Mouse (Mus musculus): ENCODE results near the gene Fbxw8.

Gene Fbxw8

DNA sequence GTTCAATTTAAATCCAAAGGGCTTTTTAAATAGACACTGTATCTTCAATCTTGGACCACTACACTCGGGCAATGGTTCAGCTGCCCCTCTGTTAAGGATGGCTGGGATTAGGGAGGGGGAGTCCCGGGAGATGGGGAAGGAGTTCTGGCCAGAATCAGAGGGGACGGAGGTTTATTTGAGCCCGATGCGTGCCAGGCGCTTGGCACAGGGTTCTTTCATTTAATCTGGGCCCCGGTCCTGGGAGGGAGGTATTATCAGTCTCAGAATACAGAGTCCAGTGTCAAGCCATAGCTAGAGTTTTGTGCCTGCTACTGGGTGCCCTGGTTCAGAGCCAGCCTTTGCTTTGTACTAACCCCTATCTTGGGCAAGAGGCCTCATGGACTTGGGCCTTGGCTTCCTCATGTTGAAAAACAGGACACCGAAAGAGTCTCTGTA lies 12.3 kb upstream of the Fbxw8 start:
- Histone ChIP-seq H3K4me1 (replicated peaks; ENCODE audit: low read depth, low read length) (peaks cover 23% of the 10 kb centered on the region), H3K9me3 (ENCODE audit: low read length) (no peaks in the 10 kb centered on the region), H3K36me3 (ENCODE audit: insufficient read depth, low read length) (no peaks in the 10 kb centered on the region), H3K4me3 (replicated peaks; ENCODE audit: low read length) (no peak overlapping the region), H3K27me3 (ENCODE audit: insufficient read depth, low read length) (peaks cover 79% of the 10 kb centered on the region)
- no peak for TF ChIP-seq POU5F1 (IDR thresholded peaks at IDR 0.05; ENCODE audit: borderline replicate concordance, low read length)
- no peak for TF ChIP-seq CTCF (conservative IDR thresholded peaks at IDR 0.05; ENCODE audit: low read length)
- no peak for TF ChIP-seq NANOG (IDR thresholded peaks at IDR 0.05; ENCODE audit: borderline replicate concordance, low read length)

DNA sequence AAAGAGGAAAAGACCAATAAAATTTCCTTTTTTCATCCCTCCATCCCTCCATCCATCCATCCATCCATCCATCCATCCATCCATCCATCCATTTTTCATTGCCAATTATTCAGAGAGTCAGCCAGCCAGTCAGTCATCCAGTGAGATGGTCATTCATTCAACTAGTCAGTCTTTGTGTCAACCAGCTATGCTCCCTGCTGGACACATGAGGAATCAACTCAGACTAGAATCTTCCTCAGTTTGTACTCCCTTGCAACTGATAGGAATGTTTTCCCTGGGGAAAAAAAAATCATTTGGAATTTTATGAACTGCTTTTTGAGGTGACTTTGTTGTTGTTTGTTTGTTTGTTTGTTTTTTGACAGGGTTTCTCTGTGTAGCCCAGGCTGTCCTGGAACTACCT lies 10.2 kb upstream of the Fbxw8 start:
- H3K4me1 ChIP-seq (replicated peaks; ENCODE audit: low read depth, low read length): peaks cover 25% of the 10 kb centered on the region
- H3K27me3 ChIP-seq (ENCODE audit: insufficient read depth, low read length): peaks cover 67% of the 10 kb centered on the region
- no peak overlapping the region for H3K4me3 ChIP-seq (replicated peaks; ENCODE audit: low read length)
- H3K36me3 ChIP-seq (ENCODE audit: insufficient read depth, low read length): no peaks in the 10 kb centered on the region
- TF ChIP-seq POU5F1 (IDR thresholded peaks at IDR 0.05; ENCODE audit: borderline replicate concordance, low read length) (no peak), CTCF (conservative IDR thresholded peaks at IDR 0.05; ENCODE audit: low read length) (peak; percentile 21; the same call in 1 of the 2 replicates), NANOG (IDR thresholded peaks at IDR 0.05; ENCODE audit: borderline replicate concordance, low read length) (no peak)
- H3K9me3 ChIP-seq (ENCODE audit: low read length): no peaks in the 10 kb centered on the region

DNA sequence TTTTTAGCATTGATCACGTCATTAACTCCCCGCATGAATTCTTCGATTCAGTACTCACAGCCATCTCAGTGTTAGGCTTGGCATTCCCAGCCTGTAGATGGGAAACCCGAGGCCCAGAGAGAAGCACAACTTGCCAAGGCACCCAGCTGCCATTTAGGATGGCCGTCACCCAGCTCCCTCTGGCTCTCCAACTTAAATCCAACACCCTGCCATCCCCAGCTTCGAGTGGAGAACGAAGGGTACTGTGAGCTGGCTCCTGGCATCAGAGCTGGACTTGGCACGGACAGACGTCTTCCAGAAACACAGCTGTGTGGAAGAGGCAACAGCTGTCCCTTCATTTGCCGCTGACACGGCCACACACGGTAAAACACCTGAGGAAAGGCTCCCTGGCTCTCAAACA lies 9.3 kb upstream of the Fbxw8 start, which contains the start of gene Hrk:
TSS of gene Hrk (plus strand) at position 68 of the 400 bp plus-strand sequence.
- H3K4me1 ChIP-seq (replicated peaks; ENCODE audit: low read depth, low read length): peaks cover 32% of the 10 kb centered on the region
- no peak within 1 kb of the TSS for H3K4me3 ChIP-seq (replicated peaks; ENCODE audit: low read length)
- peaks cover 62% of the 10 kb centered on the region for H3K27me3 ChIP-seq (ENCODE audit: insufficient read depth, low read length)
- no peaks in the 10 kb centered on the region for H3K9me3 ChIP-seq (ENCODE audit: low read length)
- no peaks in the 10 kb centered on the region for H3K36me3 ChIP-seq (ENCODE audit: insufficient read depth, low read length)
- no peak for TF ChIP-seq NANOG (IDR thresholded peaks at IDR 0.05; ENCODE audit: borderline replicate concordance, low read length)
- no peak for TF ChIP-seq CTCF (conservative IDR thresholded peaks at IDR 0.05; ENCODE audit: low read length)
- no peak for TF ChIP-seq POU5F1 (IDR thresholded peaks at IDR 0.05; ENCODE audit: borderline replicate concordance, low read length)

DNA sequence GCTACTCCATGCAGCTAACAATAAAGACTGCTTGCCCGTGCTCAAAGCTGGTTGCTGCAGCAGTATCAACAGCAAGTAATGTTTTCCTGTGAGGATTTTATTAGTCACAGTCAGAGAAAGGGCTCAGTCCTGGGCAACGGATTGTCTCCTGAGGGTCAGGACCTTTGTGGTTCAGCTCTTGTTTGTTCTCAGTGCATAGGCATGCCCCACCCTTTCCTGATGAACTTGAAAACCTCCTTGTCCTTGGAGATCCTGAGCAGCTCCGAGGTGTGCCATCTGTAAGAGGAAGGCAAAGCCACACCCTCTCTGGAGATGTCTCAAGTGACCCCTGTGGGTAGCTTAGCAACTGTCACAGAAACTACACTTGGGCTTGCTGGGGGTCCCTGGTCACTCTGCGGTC lies 5.4 kb upstream of the Fbxw8 start:
- TF ChIP-seq NANOG (IDR thresholded peaks at IDR 0.05; ENCODE audit: borderline replicate concordance, low read length) (no peak), CTCF (conservative IDR thresholded peaks at IDR 0.05; ENCODE audit: low read length) (no peak), POU5F1 (IDR thresholded peaks at IDR 0.05; ENCODE audit: borderline replicate concordance, low read length) (no peak)
- no peaks in the 10 kb centered on the region for H3K9me3 ChIP-seq (ENCODE audit: low read length)
- H3K36me3 ChIP-seq (ENCODE audit: insufficient read depth, low read length): no peaks in the 10 kb centered on the region
- no peak overlapping the region for H3K4me3 ChIP-seq (replicated peaks; ENCODE audit: low read length)
- peaks cover 24% of the 10 kb centered on the region for H3K4me1 ChIP-seq (replicated peaks; ENCODE audit: low read depth, low read length)
- peaks cover 28% of the 10 kb centered on the region for H3K27me3 ChIP-seq (ENCODE audit: insufficient read depth, low read length)

DNA sequence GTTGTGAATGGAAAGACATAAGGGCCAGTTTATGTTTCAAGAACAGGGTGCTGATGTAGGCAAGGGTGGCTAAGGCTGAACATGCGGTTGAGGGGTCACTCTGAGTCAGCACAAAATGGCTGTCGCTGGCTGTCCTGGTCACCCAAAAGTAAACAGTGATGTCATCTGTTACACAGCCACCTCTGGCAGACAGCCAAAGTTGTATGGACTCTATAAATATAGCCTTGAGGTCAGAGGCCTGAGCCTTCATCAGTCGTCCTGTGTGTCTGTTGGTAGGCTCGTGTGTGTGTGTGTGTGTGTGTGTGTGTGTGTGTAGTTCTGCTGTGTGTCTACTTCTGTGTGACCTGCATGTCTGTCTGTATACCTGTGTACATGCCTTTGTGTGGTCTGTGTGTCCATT lies 1.7 kb upstream of the Fbxw8 start:
- Histone ChIP-seq H3K9me3 (ENCODE audit: low read length) (no peaks in the 10 kb centered on the region), H3K27me3 (ENCODE audit: insufficient read depth, low read length) (peaks cover 4% of the 10 kb centered on the region), H3K36me3 (ENCODE audit: insufficient read depth, low read length) (peaks cover 13% of the 10 kb centered on the region), H3K4me1 (replicated peaks; ENCODE audit: low read depth, low read length) (peaks cover 28% of the 10 kb centered on the region), H3K4me3 (replicated peaks; ENCODE audit: low read length) (no peak overlapping the region)
- no peak for TF ChIP-seq POU5F1 (IDR thresholded peaks at IDR 0.05; ENCODE audit: borderline replicate concordance, low read length)
- no peak for TF ChIP-seq NANOG (IDR thresholded peaks at IDR 0.05; ENCODE audit: borderline replicate concordance, low read length)
- TF ChIP-seq CTCF (conservative IDR thresholded peaks at IDR 0.05; ENCODE audit: low read length): no peak

DNA sequence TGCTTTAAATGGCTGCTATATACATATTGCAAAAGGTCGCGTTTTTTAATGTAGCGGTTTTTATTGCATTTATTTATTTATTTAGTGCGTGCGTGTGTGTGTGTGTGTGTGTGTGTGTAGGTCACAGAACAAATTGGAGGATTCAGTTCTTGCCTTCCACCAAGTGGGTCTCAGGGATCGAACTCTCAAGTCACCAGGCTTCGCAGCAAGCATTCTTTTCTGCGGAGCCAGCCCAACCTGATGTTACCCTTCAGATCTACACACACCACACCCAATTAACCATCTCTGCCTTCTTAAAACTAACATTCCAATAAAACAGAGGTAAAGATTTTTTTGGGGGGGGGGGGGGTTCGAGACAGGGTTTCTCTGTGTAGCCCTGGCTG lies 292 bp upstream of the Fbxw8 start:
- no peak for TF ChIP-seq CTCF (conservative IDR thresholded peaks at IDR 0.05; ENCODE audit: low read length)
- TF ChIP-seq NANOG (IDR thresholded peaks at IDR 0.05; ENCODE audit: borderline replicate concordance, low read length): no peak
- no peak for TF ChIP-seq POU5F1 (IDR thresholded peaks at IDR 0.05; ENCODE audit: borderline replicate concordance, low read length)
- Histone ChIP-seq H3K36me3 (ENCODE audit: insufficient read depth, low read length) (peaks cover 20% of the 10 kb centered on the region), H3K4me3 (replicated peaks; ENCODE audit: low read length) (peak overlapping the region; percentile 92), H3K9me3 (ENCODE audit: low read length) (no peaks in the 10 kb centered on the region), H3K27me3 (ENCODE audit: insufficient read depth, low read length) (no peaks in the 10 kb centered on the region), H3K4me1 (replicated peaks; ENCODE audit: low read depth, low read length) (peaks cover 15% of the 10 kb centered on the region)

DNA sequence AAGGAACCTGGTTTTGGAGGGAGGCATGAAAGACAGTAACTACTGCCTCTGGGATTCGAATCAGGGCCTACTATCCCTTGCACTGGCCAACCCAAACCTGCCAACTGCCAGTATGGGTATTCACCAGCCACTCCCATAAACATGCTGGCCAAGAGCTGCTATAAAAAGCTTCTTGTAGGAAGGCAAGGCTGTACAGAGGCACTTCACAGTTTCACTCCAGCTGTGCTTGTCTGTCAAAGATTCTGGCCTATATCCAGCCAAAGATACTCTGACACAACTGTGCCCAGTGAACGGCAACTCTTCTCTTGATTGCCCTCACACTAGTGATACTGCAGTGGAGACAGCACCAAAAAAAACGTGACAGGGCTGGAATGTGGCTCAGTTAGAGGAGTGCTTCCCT lies 5.6 kb downstream of the Fbxw8 start:
- Histone ChIP-seq H3K27me3 (ENCODE audit: insufficient read depth, low read length) (no peaks in the 10 kb centered on the region), H3K36me3 (ENCODE audit: insufficient read depth, low read length) (peaks cover 48% of the 10 kb centered on the region), H3K4me3 (replicated peaks; ENCODE audit: low read length) (no peak overlapping the region), H3K9me3 (ENCODE audit: low read length) (no peaks in the 10 kb centered on the region), H3K4me1 (replicated peaks; ENCODE audit: low read depth, low read length) (peaks cover 21% of the 10 kb centered on the region)
- TF ChIP-seq CTCF (conservative IDR thresholded peaks at IDR 0.05; ENCODE audit: low read length) (no peak), NANOG (IDR thresholded peaks at IDR 0.05; ENCODE audit: borderline replicate concordance, low read length) (no peak), POU5F1 (IDR thresholded peaks at IDR 0.05; ENCODE audit: borderline replicate concordance, low read length) (no peak)

DNA sequence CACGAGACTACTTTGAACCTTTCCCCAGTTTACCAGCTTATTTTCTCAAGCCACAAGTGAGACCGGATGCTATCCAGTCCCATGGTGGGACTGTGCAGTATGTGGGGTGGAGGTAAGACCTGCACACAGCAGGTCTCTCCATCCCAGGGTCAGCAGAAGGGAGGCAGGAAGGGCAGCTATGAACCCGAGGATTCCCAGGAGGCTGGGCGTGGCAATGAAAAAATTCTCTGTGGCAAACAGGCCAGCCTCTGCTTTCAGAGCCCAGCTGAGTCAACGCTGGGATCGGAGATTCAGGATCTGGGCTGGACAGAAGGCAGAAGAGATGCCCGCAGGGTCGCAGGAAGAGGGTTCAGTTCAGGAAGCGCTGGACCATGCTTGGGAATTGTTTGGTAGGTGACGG lies 8.0 kb downstream of the Fbxw8 start:
- Histone ChIP-seq H3K9me3 (ENCODE audit: low read length) (no peaks in the 10 kb centered on the region), H3K27me3 (ENCODE audit: insufficient read depth, low read length) (no peaks in the 10 kb centered on the region), H3K4me3 (replicated peaks; ENCODE audit: low read length) (no peak overlapping the region), H3K4me1 (replicated peaks; ENCODE audit: low read depth, low read length) (peaks cover 20% of the 10 kb centered on the region), H3K36me3 (ENCODE audit: insufficient read depth, low read length) (peaks cover 52% of the 10 kb centered on the region)
- no peak for TF ChIP-seq POU5F1 (IDR thresholded peaks at IDR 0.05; ENCODE audit: borderline replicate concordance, low read length)

DNA sequence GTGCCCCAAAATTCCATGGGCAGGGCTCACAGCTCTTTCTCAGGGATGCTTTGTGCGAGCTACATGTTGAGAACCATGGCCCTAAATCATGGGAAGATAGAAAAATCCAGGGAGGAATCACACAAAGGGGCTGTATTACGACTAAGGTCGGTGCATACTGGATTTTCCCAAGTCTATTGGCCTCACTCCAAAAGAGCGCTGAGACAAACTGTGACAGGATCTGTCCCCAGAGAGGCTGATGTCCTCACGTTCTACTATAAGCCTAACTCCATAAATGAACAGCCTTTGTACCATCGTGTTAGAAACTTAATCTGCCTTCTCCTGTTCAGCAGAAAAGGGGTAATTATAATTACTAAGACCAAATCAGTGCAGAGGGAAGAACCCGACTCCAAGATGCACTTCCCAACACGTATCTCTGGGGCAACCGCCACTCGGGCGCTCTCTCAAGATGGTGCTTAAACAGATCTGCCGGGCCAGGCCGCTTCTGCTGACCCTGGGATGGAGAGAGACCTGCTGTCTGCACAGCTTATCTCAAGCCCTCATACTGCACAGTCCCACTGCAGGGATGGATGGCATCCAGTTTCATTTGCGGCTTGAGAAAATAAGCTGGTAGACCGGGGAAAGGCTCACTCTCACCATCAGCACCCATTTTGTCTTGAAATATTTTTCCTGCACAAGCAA lies 9.1 kb downstream of the Fbxw8 start:
- H3K4me3 ChIP-seq (replicated peaks; ENCODE audit: low read length): no peak overlapping the region
- peaks cover 20% of the 10 kb centered on the region for H3K4me1 ChIP-seq (replicated peaks; ENCODE audit: low read depth, low read length)
- TF ChIP-seq POU5F1 (IDR thresholded peaks at IDR 0.05; ENCODE audit: borderline replicate concordance, low read length) (no peak), CTCF (conservative IDR thresholded peaks at IDR 0.05; ENCODE audit: low read length) (no peak), NANOG (IDR thresholded peaks at IDR 0.05; ENCODE audit: borderline replicate concordance, low read length) (no peak)
- H3K9me3 ChIP-seq (ENCODE audit: low read length): no peaks in the 10 kb centered on the region
- H3K36me3 ChIP-seq (ENCODE audit: insufficient read depth, low read length): peaks cover 56% of the 10 kb centered on the region
- no peaks in the 10 kb centered on the region for H3K27me3 ChIP-seq (ENCODE audit: insufficient read depth, low read length)

Measured in E14TG2a.4 (cell line).